Mouse (Mus musculus) liver, embryonic 11.5 days (tissue): ENCODE results near the gene Slc5a10. TPM values are rescaled to one million over a fixed set of nuclear protein-coding genes. Genes with fewer than 3 reads are reported as not detected.

Source experiments
- ATAC-seq: fragments of 200-750 bp; cut with Nextera tagmentation; replicated peaks from 2 replicates; pipeline ENCODE4 v1.8.0; 2017; ENCODE audit warnings: moderate number of reproducible peaks, mild to moderate bottlenecking, moderate TSS enrichment, moderate library complexity; ENCODE audit not compliant: low FRiP score
- DNase-seq: peaks from one replicate; pipeline ENCODE4 v3.0.0-alpha.2; 2017; ENCODE audit warnings: low spot score
- H3K27ac ChIP-seq: fragments of 300-500 bp; sonication (generic); 2 replicates; pipeline ENCODE4 v1.5.1; 2014; ENCODE audit warnings: mild to moderate bottlenecking, low read depth, low read length, control low read depth
- H3K27me3 ChIP-seq: fragments of 300-500 bp; sonication (generic); replicated peaks from 2 replicates; pipeline ENCODE4 v1.6.1; 2014; ENCODE audit warnings: low read length, mixed read lengths; ENCODE audit not compliant: control insufficient read depth, insufficient read depth
- H3K36me3 ChIP-seq: fragments of 300-500 bp; sonication (generic); 2 replicates; pipeline ENCODE4 v1.6.1; 2014; ENCODE audit warnings: mild to moderate bottlenecking, low read length, moderate library complexity, mixed read lengths; ENCODE audit not compliant: control insufficient read depth, insufficient read depth
- H3K4me1 ChIP-seq: fragments of 300-500 bp; sonication (generic); replicated peaks from 2 replicates; pipeline ENCODE4 v1.6.1; 2014; ENCODE audit warnings: low read length, mixed read lengths; ENCODE audit not compliant: control insufficient read depth, insufficient read depth
- H3K4me2 ChIP-seq: fragments of 300-500 bp; sonication (generic); 2 replicates; pipeline ENCODE4 v1.6.1; 2014; ENCODE audit warnings: mild to moderate bottlenecking, control low read depth, moderate library complexity
- H3K4me3 ChIP-seq: fragments of 300-500 bp; sonication (generic); 2 replicates; pipeline ENCODE4 v1.5.1; 2014; ENCODE audit warnings: low read depth, low read length, control low read depth
- H3K9ac ChIP-seq: fragments of 300-500 bp; sonication (generic); 2 replicates; pipeline ENCODE4 v1.6.1; 2014; ENCODE audit warnings: low read depth, low read length, control low read depth
- H3K9me3 ChIP-seq: fragments of 300-500 bp; sonication (generic); 2 replicates; pipeline ENCODE4 v1.6.1; 2016; ENCODE audit warnings: low read length, inconsistent platforms, mixed read lengths; ENCODE audit not compliant: control insufficient read depth
- WGBS: fragments of 180-500 bp; shearing (Covaris S2); extraction: QIAGEN DNeasy Blood & Tissue Kit; methylation state at CpG from one replicate; pipeline ENCODE4 v1.1.7; 2014; 5-methylcytosine and 5-hydroxymethylcytosine counted together
- polyA plus RNA-seq: library from polyadenylated mRNA; unstranded; fragments of >200 nt; fragmentation: Nextera tagmentation; extraction: Ambion mirVana; gene quantifications from 2 replicates; pipeline ENCODE4 v1.2.1, GENCODE M21; 2014

The Slc5a10 gene
- polyA plus RNA-seq, 1 experiment from 2014 or later, result not detected

DNA sequence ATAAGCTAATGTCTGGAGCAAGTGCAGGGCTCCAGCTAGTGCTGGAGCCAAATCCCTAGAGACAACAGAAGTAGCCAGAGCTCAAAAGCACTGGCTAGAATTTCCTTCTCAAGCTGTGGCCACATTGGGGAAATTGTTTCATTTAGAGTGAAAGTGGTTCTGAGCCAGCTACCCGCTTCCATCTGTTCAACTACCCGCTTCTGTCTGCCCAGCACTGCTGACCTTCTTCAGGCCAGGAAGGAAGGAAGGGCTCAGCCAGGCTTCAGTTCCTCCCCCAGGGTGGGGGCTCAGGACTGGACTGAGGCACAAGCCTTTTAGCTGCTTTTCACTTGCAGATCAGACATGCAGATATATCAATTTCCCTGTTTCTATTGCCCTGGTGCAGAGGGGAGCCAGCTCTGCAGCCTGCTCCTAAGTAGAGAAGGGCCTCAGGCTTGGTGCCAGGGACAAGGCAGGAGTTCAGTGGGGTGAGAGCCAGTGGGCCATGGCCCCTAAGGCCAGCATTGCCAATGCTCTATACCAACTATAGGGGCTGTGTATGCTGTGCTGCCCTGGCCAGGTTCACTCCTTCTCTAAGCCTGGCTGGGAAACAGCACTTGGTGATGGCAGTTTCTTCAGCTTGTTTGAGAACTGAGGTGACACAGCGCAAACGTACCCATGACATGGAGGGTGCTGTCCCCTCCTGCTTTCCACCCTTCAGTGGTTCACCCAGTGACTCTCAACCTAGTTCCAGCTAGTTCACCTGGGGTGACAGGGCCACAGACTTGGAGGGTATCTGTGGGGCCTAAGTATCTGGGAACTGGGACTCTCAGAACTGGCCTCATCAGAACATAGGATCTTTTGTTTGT lies 61.4 kb downstream of the Slc5a10 start:
- no peaks in the 10 kb centered on the region for H3K9me3 ChIP-seq
- no peaks in the 10 kb centered on the region for H3K36me3 ChIP-seq
- no peak overlapping the region for H3K4me2 ChIP-seq
- no peak overlapping the region for H3K27ac ChIP-seq
- 54% methylated on average over 4 of the region's 4 CpGs for WGBS
- no peaks in the 10 kb centered on the region for H3K27me3 ChIP-seq
- ATAC-seq (no peak), DNase-seq (no peak)
- H3K4me3 ChIP-seq, result no peak overlapping the region
- no peaks in the 10 kb centered on the region; the same call in 1 of the 2 replicates for H3K4me1 ChIP-seq
- H3K9ac ChIP-seq, result no peak overlapping the region

DNA sequence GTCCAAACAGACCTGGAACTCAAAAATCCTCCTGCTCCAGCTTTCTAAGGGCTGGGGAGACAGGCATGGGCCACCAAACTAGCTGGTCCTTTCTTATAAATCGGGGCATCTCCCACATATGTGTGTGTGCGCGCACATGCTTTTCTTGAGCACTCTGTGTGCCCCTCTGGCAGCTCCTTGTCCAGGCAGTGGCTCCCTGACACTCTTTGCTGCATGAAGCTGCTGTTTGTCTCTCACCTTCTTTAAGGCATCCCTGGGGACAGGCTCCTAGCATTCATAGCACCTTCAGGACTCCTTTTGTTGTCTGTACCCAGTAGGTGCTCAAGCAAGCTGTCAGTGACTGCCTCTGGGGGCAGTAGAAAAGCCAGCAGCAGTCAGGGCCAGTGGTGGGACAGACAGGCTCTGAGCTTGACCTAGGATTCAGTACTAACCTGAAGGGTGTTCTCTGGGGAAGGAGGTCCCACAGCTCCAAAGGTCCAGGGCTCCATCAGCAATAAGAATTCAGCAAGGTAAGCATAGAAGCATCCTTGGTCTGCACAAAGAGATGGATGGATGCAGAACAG lies 62.2 kb downstream of the Slc5a10 start:
- Histone ChIP-seq H3K4me1 (no peaks in the 10 kb centered on the region; the same call in 1 of the 2 replicates), H3K27ac (no peak overlapping the region), H3K4me2 (no peak overlapping the region), H3K4me3 (no peak overlapping the region), H3K36me3 (no peaks in the 10 kb centered on the region), H3K9ac (no peak overlapping the region), H3K27me3 (no peaks in the 10 kb centered on the region), H3K9me3 (no peaks in the 10 kb centered on the region)
- DNase-seq (no peak), ATAC-seq (no peak)
- whole genome bisulfite sequencing, result 75% methylated on average over 3 of the region's 3 CpGs

DNA sequence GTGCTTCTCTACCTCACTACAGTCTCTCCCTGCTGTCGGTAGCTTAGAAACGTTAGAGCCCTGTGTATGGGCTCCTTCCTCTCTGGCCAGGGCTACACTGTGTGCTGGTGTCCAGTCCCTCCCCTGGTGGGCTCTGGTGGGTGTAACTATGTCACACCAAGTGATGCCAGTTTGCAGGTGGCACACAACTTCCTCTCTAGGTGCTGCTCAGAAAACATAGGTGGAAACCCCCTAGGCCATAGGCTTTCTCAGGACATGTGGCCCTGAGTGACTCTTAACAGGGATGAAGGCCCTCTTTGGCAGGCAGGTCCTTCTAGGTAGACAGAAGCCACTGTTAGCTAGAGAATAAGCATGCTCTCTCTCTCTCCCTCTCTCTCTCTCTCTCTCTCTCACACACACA lies 63.2 kb downstream of the Slc5a10 start:
- 76% methylated on average over 2 of the region's 2 CpGs for WGBS
- H3K9ac ChIP-seq, result no peak overlapping the region
- H3K4me2 ChIP-seq, result no peak overlapping the region

DNA sequence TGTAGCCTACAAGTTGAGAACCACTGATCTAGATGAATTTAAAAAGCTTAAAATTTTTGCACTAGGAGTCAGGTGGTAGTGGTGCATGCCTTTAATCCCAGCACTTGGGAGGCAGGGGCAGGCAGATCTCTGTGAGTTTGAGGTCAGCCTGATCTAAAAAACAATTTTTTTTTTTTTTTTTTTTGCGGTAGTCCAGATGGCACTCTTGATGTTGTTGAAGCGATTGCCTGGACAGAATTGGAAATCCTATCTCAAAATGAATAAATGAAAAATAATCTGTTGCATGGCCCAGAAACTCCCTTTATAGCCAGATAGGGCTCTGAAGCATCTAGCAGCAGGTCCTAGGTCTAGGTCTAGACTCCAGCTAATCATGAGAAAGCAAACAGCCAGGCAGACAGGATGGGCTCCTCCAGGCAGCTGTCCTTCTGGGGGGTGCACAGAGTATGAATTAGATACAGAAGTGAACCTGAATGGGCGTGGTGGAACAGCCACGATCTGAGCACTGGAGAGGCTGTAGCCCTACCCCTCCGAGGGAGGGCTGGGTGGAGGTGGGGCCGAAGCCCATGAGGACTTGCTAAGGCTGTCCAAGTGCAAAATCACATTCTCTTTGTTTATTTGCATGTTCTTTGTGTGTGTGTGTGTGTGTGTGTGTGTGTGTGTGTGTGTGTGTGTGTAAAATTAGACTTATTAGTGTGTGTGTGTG lies 64.3 kb downstream of the Slc5a10 start:
- H3K4me3 ChIP-seq, result no peak overlapping the region
- 60% methylated on average over 6 of the region's 6 CpGs for WGBS
- no peak overlapping the region for H3K9ac ChIP-seq
- ATAC-seq (no peak), DNase-seq (no peak)
- H3K4me1 ChIP-seq, result no peaks in the 10 kb centered on the region; the same call in 1 of the 2 replicates
- H3K36me3 ChIP-seq, result no peaks in the 10 kb centered on the region
- H3K4me2 ChIP-seq, result no peak overlapping the region
- H3K9me3 ChIP-seq, result no peaks in the 10 kb centered on the region
- H3K27me3 ChIP-seq, result no peaks in the 10 kb centered on the region
- no peak overlapping the region for H3K27ac ChIP-seq

More for the DNA sequence above, 63.2 kb downstream of the Slc5a10 start:
- Histone ChIP-seq H3K4me1 (no peaks in the 10 kb centered on the region; the same call in 1 of the 2 replicates), H3K27ac (no peak overlapping the region), H3K9me3 (no peaks in the 10 kb centered on the region), H3K36me3 (no peaks in the 10 kb centered on the region), H3K4me3 (no peak overlapping the region), H3K27me3 (no peaks in the 10 kb centered on the region)
- no peak for DNase-seq
- ATAC-seq, result no peak

DNA sequence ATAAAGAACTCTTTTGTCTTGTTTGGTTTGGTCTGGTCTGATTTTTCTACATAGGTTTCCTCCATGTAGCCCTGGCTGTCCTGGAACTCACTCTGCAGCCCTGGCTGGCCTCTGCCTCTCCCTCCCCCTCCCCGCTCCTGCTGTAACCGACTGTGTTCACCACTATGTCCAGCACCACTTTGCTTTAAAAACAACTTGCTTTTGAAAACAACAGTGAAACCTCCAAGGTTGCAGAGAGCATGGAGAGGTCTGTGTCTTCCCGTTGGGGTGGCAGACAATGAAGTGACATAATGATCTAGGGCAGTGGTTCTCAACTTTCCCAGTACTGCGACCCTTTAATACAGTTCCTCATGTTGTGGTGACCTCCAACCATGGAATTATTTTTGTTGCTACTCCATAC lies 65.0 kb downstream of the Slc5a10 start:
- Histone ChIP-seq H3K4me2 (no peak overlapping the region), H3K27me3 (no peaks in the 10 kb centered on the region), H3K9me3 (no peaks in the 10 kb centered on the region), H3K36me3 (no peaks in the 10 kb centered on the region), H3K9ac (no peak overlapping the region), H3K27ac (no peak overlapping the region), H3K4me3 (no peak overlapping the region), H3K4me1 (no peaks in the 10 kb centered on the region; the same call in 1 of the 2 replicates)
- DNase-seq (no peak), ATAC-seq (no peak)
- WGBS, result 63% methylated on average over 4 of the region's 4 CpGs

DNA sequence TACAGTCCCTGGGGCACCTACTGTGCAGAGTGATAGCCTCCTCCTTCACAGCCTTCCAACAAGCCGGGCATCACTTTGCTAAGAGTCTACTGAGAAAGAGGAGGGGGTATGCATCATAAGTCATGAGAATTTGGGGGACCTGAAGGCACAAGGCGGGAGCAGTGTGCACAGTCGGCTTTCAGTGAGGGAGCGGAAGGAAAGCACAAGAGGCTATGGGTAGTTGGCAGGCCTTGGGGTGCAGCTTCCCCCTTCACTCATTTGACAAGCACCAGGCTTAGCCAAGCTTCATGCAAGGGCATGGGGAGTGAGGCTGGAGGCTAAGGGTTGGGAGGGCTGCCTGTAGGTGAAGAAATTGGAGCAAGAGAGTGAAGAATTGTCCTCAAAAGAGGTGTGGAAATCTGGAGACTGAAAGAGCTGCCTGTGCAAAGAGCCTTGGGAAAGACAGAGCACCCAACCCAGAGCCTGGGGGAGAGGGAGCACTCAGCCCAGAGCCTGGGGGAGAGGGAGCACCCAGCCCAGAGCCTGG lies 65.8 kb downstream of the Slc5a10 start:
- 92% methylated on average over 4 of the region's 4 CpGs for WGBS
- H3K36me3 ChIP-seq, result no peaks in the 10 kb centered on the region

DNA sequence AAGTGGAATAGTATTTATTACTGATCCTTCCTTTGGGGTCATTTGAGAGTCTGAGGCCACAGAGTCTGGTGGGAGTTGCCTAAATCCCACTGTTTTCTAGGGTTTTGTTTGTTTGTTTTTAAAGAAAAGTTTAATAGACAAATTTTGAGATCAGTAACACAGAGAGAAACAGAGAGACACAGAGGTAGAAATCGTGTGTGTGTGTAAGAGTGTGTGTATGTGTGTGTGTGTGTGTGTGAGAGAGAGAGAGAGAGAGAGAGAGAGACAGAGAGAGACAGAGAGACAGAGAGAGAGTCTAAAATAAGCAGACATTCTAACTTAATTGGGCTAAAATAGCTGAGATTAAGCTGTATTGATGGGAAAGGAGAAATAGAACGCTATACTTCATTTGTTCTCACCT lies 67.1 kb downstream of the Slc5a10 start:
- Histone ChIP-seq H3K9ac (no peak overlapping the region), H3K9me3 (no peaks in the 10 kb centered on the region), H3K4me2 (peak overlapping the region; percentile 41), H3K27ac (no peak overlapping the region), H3K4me1 (no peaks in the 10 kb centered on the region), H3K36me3 (no peaks in the 10 kb centered on the region), H3K4me3 (peak overlapping the region; percentile 34), H3K27me3 (no peaks in the 10 kb centered on the region)
- WGBS, result 51% methylated on average over 2 of the region's 2 CpGs
- DNase-seq (no peak), ATAC-seq (no peak)

More for the DNA sequence above, 65.8 kb downstream of the Slc5a10 start:
- no peak overlapping the region for H3K9ac ChIP-seq
- no peaks in the 10 kb centered on the region for H3K9me3 ChIP-seq
- H3K4me1 ChIP-seq, result no peaks in the 10 kb centered on the region; the same call in 1 of the 2 replicates
- no peaks in the 10 kb centered on the region for H3K27me3 ChIP-seq
- H3K4me2 ChIP-seq, result no peak overlapping the region
- no peak overlapping the region for H3K27ac ChIP-seq
- H3K4me3 ChIP-seq, result no peak overlapping the region
- DNase-seq (no peak), ATAC-seq (no peak)

DNA sequence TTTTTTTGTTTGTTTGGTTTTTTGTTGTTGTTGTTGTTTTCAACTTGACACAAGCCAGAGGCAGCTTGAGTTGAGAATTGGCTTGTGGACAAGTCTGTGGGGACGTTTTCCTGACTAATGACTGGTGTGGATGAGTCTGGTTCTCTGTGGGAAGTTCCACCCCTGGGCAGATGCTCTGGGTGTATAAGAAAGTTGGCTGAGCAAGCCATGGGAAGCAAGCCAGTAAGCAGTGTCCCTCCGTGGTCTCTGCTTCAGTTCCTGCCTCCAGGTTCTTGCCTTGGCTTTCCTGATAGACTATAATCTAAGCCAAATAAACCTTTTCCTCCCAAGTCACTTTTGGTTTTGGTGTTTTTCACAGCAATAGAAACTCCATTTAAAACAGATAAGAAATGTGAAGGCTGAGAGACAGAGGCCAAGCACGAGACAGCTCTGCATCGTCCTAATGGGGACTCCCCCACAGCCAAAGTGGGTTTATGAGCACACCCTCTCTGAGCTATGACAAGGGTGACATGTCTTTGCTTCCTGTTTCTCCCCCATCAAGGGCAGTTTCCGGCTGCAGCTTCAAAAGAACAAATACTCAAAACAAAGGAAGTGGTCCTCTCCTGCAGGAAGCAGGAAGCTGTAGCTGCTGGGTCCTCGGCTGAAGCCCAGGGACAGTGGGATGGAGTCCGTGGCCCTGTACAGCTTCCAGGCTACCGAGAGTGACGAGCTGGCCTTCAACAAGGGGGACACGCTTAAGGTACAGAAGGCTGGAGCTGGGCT lies 67.8 kb downstream of the Slc5a10 start, which contains the start of gene Grap:
Gene Grap, plus strand, starts transcription at position 580 of the 762 bp plus-strand sequence.
- Histone ChIP-seq H3K9me3 (no peaks in the 10 kb centered on the region), H3K27me3 (no peaks in the 10 kb centered on the region), H3K4me2 (peak within 1 kb of the TSS; percentile 41), H3K9ac (no peak within 1 kb of the TSS; the same call in 1 of the 2 replicates), H3K27ac (no peak within 1 kb of the TSS), H3K36me3 (no peaks in the 10 kb centered on the region), H3K4me3 (peak within 1 kb of the TSS; percentile 34), H3K4me1 (no peaks in the 10 kb centered on the region)
- 30% methylated on average over 10 of the region's 10 CpGs for WGBS
- DNase-seq (no peak), ATAC-seq (no peak)
